Mouse (Mus musculus) small intestine, adult 2 months (tissue): ENCODE results near the gene Ass1. TPM values are rescaled to one million over a fixed set of nuclear protein-coding genes. Genes with fewer than 3 reads are reported as not detected.

ENCODE experiments used
- H3K27ac ChIP-seq: fragments of 200-500 bp; 2 replicates; pipeline ENCODE4 v1.5.1; 2012; ENCODE audit warnings: low read depth, low read length, control low read depth, inconsistent platforms; ENCODE audit not compliant: insufficient read depth
- H3K27me3 ChIP-seq: fragments of 200-500 bp; 2 replicates; pipeline ENCODE4 v1.6.1; 2012; ENCODE audit warnings: mild to moderate bottlenecking, moderate library complexity, low read length, inconsistent platforms; ENCODE audit not compliant: control insufficient read depth, insufficient read depth
- H3K36me3 ChIP-seq: fragments of 200-500 bp; 2 replicates; pipeline ENCODE4 v1.6.1; 2012; ENCODE audit warnings: mild to moderate bottlenecking, low read length, control low read depth, inconsistent platforms; ENCODE audit not compliant: control insufficient read depth, insufficient read depth
- H3K4me1 ChIP-seq: fragments of 200-500 bp; 2 replicates; pipeline ENCODE4 v1.6.1; 2012; ENCODE audit warnings: low read length, inconsistent platforms, mixed read lengths; ENCODE audit not compliant: control insufficient read depth, insufficient read depth, insufficient read length
- H3K4me3 ChIP-seq: fragments of 200-500 bp; 2 replicates; pipeline ENCODE4 v1.5.1; 2012; ENCODE audit warnings: low read depth, mild to moderate bottlenecking, control low read depth, inconsistent platforms, low read length, moderate library complexity
- CTCF ChIP-seq: fragments of 200-500 bp; IDR thresholded peaks from 2 replicates; pipeline ENCODE4 v1.5.1; 2012; ENCODE audit warnings: low read depth, mild to moderate bottlenecking, control low read depth, inconsistent platforms, low read length, moderate library complexity, mixed read lengths; ENCODE audit not compliant: insufficient replicate concordance, insufficient read length; ENCODE audit errors: extremely low read depth
- POLR2A ChIP-seq: fragments of 200-500 bp; IDR thresholded peaks from 2 replicates; pipeline ENCODE4 v1.6.1; 2012; ENCODE audit warnings: low read depth, mild to moderate bottlenecking, control low read depth, inconsistent platforms, low read length, moderate library complexity
- WGBS: fragments of 180-500 bp; shearing (Covaris S2); methylation state at CpG from one replicate; pipeline ENCODE4 v1.1.7; 2018; 5-methylcytosine and 5-hydroxymethylcytosine counted together
- polyA plus RNA-seq: library from polyadenylated mRNA; depleted of rRNA; stranded (reverse); fragments of >200 nt; gene quantifications from 2 replicates; pipeline ENCODE4 v1.2.3, GENCODE M21; 2012

The Ass1 gene
- polyA plus RNA-seq, 1 experiment = 5.2 TPM

DNA sequence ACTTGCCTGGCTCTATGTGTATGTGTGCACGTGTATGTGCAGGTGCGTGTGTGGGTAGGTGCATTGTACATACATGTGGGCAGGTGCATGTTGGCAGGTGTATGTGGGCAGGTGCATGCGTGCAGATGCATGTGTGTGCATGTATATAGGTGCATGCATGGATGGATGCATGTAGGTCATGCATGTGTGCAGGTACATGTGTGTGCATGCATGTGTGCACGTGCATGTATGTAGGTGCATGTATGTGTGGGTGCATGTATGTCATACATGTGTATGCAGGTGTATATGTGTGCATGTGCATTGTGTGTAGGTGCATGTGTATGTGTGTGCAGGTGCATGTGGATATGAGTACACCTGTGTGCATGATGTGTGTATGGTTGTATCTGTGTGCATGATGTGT is 20.1 kb upstream of the Ass1 start:
- H3K27me3 ChIP-seq = no peaks in the 10 kb centered on the region
- no peaks in the 10 kb centered on the region; the same call in 1 of the 2 replicates for H3K4me1 ChIP-seq
- no peak overlapping the region for H3K4me3 ChIP-seq
- no peaks in the 10 kb centered on the region for H3K36me3 ChIP-seq
- H3K27ac ChIP-seq = no peak overlapping the region
- TF ChIP-seq CTCF (no peak), POLR2A (no peak)
- WGBS = 88% methylated on average over 4 of the region's 4 CpGs

DNA sequence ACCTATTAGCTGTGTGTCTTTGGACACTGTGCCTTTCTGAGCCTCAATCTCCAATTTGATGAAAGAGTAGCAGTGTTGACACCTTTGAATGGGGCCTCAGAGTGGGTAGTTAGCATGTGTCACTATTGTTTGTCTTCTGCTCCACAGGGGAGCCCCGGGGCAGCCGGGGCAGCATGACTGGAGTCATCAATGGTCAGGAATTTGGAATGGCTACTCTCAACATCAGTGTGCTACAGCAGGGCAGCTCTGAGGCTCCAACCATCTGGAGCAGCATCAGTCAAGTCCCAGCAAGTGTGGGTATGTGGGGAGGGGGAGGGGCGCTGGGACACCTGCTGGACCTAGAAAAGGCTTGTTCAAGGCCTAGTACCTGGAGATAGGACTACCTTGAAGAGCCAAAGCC is 19.3 kb upstream of the Ass1 start:
- H3K27ac ChIP-seq = no peak overlapping the region
- no peaks in the 10 kb centered on the region for H3K27me3 ChIP-seq
- H3K4me1 ChIP-seq = peaks cover 3% of the 10 kb centered on the region; the same call in 1 of the 2 replicates
- 74% methylated on average over 3 of the region's 3 CpGs for WGBS
- H3K4me3 ChIP-seq = no peak overlapping the region
- H3K36me3 ChIP-seq = no peaks in the 10 kb centered on the region
- no peak for TF ChIP-seq CTCF
- TF ChIP-seq POLR2A = no peak

DNA sequence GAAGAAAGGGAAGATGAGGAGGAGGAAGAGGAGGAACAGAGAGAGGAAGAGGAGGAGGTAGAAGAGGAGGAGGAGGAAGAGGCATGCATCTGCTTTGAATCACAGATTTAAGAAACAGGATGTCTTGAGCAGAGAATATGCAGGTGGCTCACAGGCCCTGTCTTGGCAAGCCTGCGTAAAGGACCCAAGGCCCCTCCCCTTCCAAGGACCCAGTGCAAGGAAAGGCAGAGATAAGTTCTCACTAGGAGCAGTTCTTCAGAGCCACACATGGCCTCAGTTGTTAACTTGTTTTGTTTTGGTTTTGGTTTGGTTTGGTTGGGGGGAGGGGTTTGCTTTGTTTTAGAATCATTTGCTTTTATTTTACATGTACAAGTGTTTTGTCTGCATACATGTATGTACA is 18.5 kb upstream of the Ass1 start:
- no peak for TF ChIP-seq CTCF
- no peak for TF ChIP-seq POLR2A
- Histone ChIP-seq H3K4me3 (no peak overlapping the region), H3K36me3 (no peaks in the 10 kb centered on the region), H3K4me1 (peaks cover 3% of the 10 kb centered on the region; the same call in 1 of the 2 replicates), H3K27me3 (no peaks in the 10 kb centered on the region), H3K27ac (no peak overlapping the region)
- WGBS = 56% methylated on average over 1 of the region's 1 CpGs

DNA sequence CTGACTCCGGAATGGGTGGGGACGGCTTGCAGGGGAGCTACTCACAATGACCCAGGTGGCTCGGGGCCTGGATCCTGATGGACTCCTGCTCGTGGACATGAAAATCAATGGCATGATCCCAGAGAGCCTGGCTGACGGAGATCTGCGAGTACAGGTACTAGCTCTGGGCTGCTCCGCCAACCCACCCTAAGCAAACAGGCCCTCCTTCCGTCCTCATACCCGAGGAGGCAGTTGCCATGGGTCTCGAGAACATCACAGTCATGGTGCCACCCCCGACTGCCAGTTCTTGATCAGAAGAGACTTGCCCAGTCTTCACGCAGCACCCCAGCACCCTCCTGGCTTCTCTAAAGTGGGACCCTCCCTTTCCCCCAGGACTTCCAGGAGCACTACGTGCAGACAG is 17.0 kb upstream of the Ass1 start:
- H3K36me3 ChIP-seq = no peaks in the 10 kb centered on the region
- no peak overlapping the region for H3K27ac ChIP-seq
- no peak overlapping the region for H3K4me3 ChIP-seq
- H3K27me3 ChIP-seq = no peaks in the 10 kb centered on the region
- 70% methylated on average over 13 of the region's 13 CpGs for WGBS
- H3K4me1 ChIP-seq = peaks cover 3% of the 10 kb centered on the region; the same call in 1 of the 2 replicates
- TF ChIP-seq CTCF = no peak
- no peak for TF ChIP-seq POLR2A

DNA sequence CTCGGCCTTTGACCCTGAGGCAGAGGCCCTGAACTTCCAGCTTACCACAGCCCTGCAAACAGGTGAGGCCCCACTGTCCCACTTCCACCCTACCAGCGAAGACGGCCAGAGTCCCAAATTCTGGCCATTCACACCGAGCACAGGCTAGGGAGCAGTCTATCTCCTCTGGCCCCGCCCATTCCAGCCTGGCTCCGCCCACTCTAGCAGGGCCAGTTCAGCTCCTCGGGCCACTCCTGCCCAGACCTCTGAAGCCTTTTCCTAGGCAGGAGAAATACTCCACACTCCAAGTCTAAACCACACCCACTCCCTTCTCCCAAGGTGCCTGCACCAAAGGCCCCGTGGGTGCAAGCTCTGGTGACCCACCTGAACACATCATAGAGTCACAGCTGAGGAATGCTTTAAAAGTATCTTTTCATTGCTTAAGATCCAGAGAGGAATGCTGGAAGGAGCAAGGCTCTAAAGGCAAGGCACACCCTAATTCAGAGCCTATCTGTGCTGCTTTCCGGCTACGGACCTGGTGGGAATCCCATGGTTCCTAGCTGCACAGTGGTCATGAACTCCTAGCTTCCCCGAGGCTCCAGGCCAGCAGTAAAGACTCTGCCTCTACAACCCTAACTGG is 16.3 kb upstream of the Ass1 start:
- Histone ChIP-seq H3K27ac (no peak overlapping the region), H3K4me1 (peaks cover 3% of the 10 kb centered on the region; the same call in 1 of the 2 replicates), H3K4me3 (no peak overlapping the region), H3K36me3 (no peaks in the 10 kb centered on the region), H3K27me3 (no peaks in the 10 kb centered on the region)
- TF ChIP-seq CTCF (no peak), POLR2A (no peak)
- 36% methylated on average over 11 of the region's 11 CpGs for WGBS

DNA sequence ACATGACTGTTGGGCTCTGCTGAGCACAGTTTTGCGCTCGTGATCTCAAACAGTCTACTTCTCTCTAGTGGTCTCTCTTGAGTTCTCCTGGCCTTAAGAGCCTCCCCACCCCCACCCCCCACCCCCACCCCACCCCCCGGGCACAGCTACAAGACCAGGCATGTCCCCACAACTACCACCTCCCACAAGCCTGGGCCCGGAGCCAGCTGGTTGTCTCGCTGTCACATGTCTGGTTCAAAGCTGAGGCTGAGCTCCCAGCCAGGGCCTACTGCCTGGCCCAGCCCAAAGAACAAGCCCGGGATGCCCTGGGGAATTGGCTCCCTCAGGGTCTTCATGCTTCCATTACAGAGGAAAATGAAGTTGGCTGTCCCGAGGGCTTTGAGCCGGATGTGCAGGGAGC is 15.7 kb upstream of the Ass1 start:
- no peak overlapping the region for H3K4me3 ChIP-seq
- no peak overlapping the region for H3K27ac ChIP-seq

DNA sequence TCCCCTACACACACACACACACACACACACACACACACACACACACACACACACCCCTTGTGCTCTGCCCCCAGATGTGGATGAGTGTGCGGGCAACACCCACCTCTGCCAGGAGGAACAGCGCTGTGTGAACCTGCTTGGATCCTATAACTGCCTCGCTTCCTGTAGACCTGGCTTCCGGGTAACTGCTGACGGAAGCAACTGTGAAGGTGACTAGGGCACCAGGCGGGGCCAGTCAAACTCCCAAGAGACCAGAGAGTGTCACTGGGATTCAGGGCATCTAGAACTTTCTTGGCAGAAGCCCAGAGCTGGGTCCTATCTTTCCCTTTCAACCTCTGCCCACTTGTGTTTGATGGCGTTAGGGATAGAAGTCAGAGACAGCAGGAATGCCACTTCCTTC is 14.6 kb upstream of the Ass1 start:
- TF ChIP-seq POLR2A (no peak), CTCF (no peak)
- 52% methylated on average over 7 of the region's 7 CpGs for WGBS
- H3K36me3 ChIP-seq = no peaks in the 10 kb centered on the region
- peak overlapping the region; percentile 25 for H3K4me3 ChIP-seq
- peaks cover 9% of the 10 kb centered on the region for H3K4me1 ChIP-seq
- no peak overlapping the region for H3K27ac ChIP-seq
- peaks cover 7% of the 10 kb centered on the region; the same call in 1 of the 2 replicates for H3K27me3 ChIP-seq

More for the DNA sequence above, 15.7 kb upstream of the Ass1 start:
- WGBS = 62% methylated on average over 8 of the region's 8 CpGs
- H3K4me1 ChIP-seq = peaks cover 3% of the 10 kb centered on the region; the same call in 1 of the 2 replicates
- H3K27me3 ChIP-seq = no peaks in the 10 kb centered on the region
- no peak for TF ChIP-seq POLR2A
- H3K36me3 ChIP-seq = no peaks in the 10 kb centered on the region

DNA sequence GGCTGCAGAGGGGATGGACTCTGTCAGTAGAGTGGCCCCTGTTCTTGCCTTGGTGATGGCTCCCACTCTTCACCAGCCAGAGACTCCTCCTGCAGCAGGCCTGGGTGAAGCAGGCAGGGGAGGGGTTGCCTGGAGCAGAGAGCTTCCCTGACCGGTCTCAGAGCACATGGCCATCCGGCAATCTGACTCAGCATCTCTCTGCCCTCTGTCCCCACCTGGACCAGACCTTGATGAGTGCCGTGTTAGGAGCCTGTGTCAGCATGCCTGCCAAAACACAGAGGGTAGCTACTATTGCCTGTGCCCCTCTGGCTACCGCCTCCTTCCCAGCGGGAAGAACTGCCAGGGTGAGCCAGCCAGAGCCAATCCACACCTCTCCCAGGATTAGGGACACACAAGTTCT is 11.5 kb upstream of the Ass1 start:
- Histone ChIP-seq H3K4me1 (peaks cover 9% of the 10 kb centered on the region), H3K27ac (no peak overlapping the region), H3K27me3 (peaks cover 11% of the 10 kb centered on the region; the same call in 1 of the 2 replicates), H3K36me3 (no peaks in the 10 kb centered on the region), H3K4me3 (no peak overlapping the region)
- TF ChIP-seq POLR2A = no peak
- no peak for TF ChIP-seq CTCF
- 62% methylated on average over 5 of the region's 5 CpGs for WGBS
